In genomic region chr2:43978177-43979013, GRCm38 (mm10) we compare ENCODE assay signal across 16 mouse cellular contexts.
DNase-seq lines count a peak whose midpoint lies in the region; ATAC-seq and TF ChIP-seq lines count a peak whose summit lies in the region.
"Had no signal": no experiment of that assay in that cellular context is flagged by ENCODE, and none has a peak within 500 bp of the region (broad histone marks: within the 10 kb centered on the region; RNA-seq: fewer than 3 reads in every experiment).

No protein-coding gene starts in this region.

- H3K4me1 ChIP-seq in forebrain, embryonic 16.5 days (replicated peaks; ENCODE audit: control insufficient read depth, insufficient read depth, low read length) = peaks cover 9% of the 10 kb centered on the region
- peaks cover 16% of the 10 kb centered on the region for H3K4me1 ChIP-seq in neural tube, embryonic 13.5 days (replicated peaks)
- no peaks in the 10 kb centered on the region for H3K4me1 ChIP-seq in heart, embryonic 12.5 days (replicated peaks)
- H3K4me1 ChIP-seq: embryonic facial prominence, embryonic 13.5 days; limb, embryonic 15.5 days had no signal

- no peak for TF ChIP-seq POLR2A in brain, embryonic 14.5 days (IDR thresholded peaks at IDR 0.05; ENCODE audit: borderline replicate concordance, extremely low read depth, insufficient read depth, insufficient read length, poor library complexity, severe bottlenecking)

- no peaks in the 10 kb centered on the region for H3K9me3 ChIP-seq in forebrain, embryonic 16.5 days (ENCODE audit: control insufficient read depth, low read length)
- H3K9me3 ChIP-seq in neural tube, embryonic 13.5 days = no peaks in the 10 kb centered on the region
- no peaks in the 10 kb centered on the region for H3K9me3 ChIP-seq in heart, embryonic 12.5 days (replicated peaks)
- H3K9me3 ChIP-seq: embryonic facial prominence, embryonic 13.5 days; limb, embryonic 15.5 days had no signal

- no peak overlapping the region; the same call in 1 of the 2 replicates for H3K4me2 ChIP-seq in forebrain, embryonic 16.5 days (ENCODE audit: low read length)
- 0 out of 2 replicates have a peak overlapping the region, but pooled peaks have one; percentile 13 for H3K4me2 ChIP-seq in neural tube, embryonic 13.5 days
- H3K4me2 ChIP-seq in heart, embryonic 12.5 days = no peak overlapping the region
- H3K4me2 ChIP-seq: embryonic facial prominence, embryonic 13.5 days; limb, embryonic 15.5 days had no signal

- WGBS in forebrain, embryonic 16.5 days = 32% methylated on average over 13 of the region's 13 CpGs
- 60% methylated on average over 13 of the region's 13 CpGs for WGBS in neural tube, embryonic 13.5 days
- WGBS in heart, embryonic 12.5 days = 78% methylated on average over 13 of the region's 13 CpGs

- peak; percentile 23 to 43 for DNase-seq in layer of hippocampus, adult 8-10 months (ENCODE audit: low spot score in 2 of 2)
- no peak for DNase-seq in layer of hippocampus, postnatal 25 days (ENCODE audit: extremely low spot score in 1 of 2, low spot score in 1 of 2)
- DNase-seq in brain, embryonic 14.5 days (ENCODE audit: low read depth) = peak; percentile 90
- no peak for DNase-seq in cerebellum, adult 11-12 months
- no peak for DNase-seq in yolk sac, embryonic 10.5 days (ENCODE audit: low spot score)
- DNase-seq: cerebellum, adult 9-11 months; heart, adult 11 months; heart, postnatal 36 days; kidney, adult 2 months; lung, adult 2 months; thymus, postnatal 25 days had no signal

- no peaks in the 10 kb centered on the region for H3K36me3 ChIP-seq in forebrain, embryonic 16.5 days (ENCODE audit: control insufficient read depth, insufficient read depth)
- no peaks in the 10 kb centered on the region for H3K36me3 ChIP-seq in neural tube, embryonic 13.5 days
- no peaks in the 10 kb centered on the region for H3K36me3 ChIP-seq in heart, embryonic 12.5 days
- H3K36me3 ChIP-seq: embryonic facial prominence, embryonic 13.5 days; limb, embryonic 15.5 days had no signal

- peak overlapping the region; percentile 29; the same call in 1 of the 2 replicates for H3K9ac ChIP-seq in forebrain, embryonic 16.5 days (replicated peaks; ENCODE audit: low read depth, low read length)
- no peak overlapping the region for H3K9ac ChIP-seq in neural tube, embryonic 13.5 days
- no peak overlapping the region for H3K9ac ChIP-seq in heart, embryonic 12.5 days
- H3K9ac ChIP-seq: embryonic facial prominence, embryonic 13.5 days; limb, embryonic 15.5 days had no signal

- no peak for TF ChIP-seq CTCF in brain, embryonic 14.5 days (IDR thresholded peaks at IDR 0.05; ENCODE audit: borderline replicate concordance, extremely low read depth, insufficient read depth, insufficient read length)

- H3K27ac ChIP-seq in forebrain, embryonic 16.5 days (ENCODE audit: low read length) = peak overlapping the region; percentile 92
- H3K27ac ChIP-seq in neural tube, embryonic 13.5 days (replicated peaks) = peak overlapping the region; percentile 42
- no peak overlapping the region for H3K27ac ChIP-seq in heart, embryonic 12.5 days (ENCODE audit: poor library complexity, severe bottlenecking)
- H3K27ac ChIP-seq: embryonic facial prominence, embryonic 13.5 days; limb, embryonic 15.5 days had no signal

- no peaks in the 10 kb centered on the region for H3K27me3 ChIP-seq in forebrain, embryonic 16.5 days (replicated peaks; ENCODE audit: control insufficient read depth, insufficient read depth, low read length)
- H3K27me3 ChIP-seq in neural tube, embryonic 13.5 days = no peaks in the 10 kb centered on the region
- no peaks in the 10 kb centered on the region for H3K27me3 ChIP-seq in heart, embryonic 12.5 days (replicated peaks)
- H3K27me3 ChIP-seq: embryonic facial prominence, embryonic 13.5 days; limb, embryonic 15.5 days had no signal

- no peak overlapping the region for H3K4me3 ChIP-seq in forebrain, embryonic 16.5 days (replicated peaks; ENCODE audit: low read length)
- no peak overlapping the region for H3K4me3 ChIP-seq in neural tube, embryonic 13.5 days
- no peak overlapping the region for H3K4me3 ChIP-seq in heart, embryonic 12.5 days
- H3K4me3 ChIP-seq: embryonic facial prominence, embryonic 13.5 days; limb, embryonic 15.5 days had no signal

- peak; percentile 93 for ATAC-seq in forebrain, embryonic 16.5 days
- no peak for ATAC-seq in neural tube, embryonic 13.5 days (ENCODE audit: low read depth)
- no peak for ATAC-seq in heart, embryonic 12.5 days (ENCODE audit: insufficient number of reproducible peaks, low FRiP score)

Comparison
In these comparisons a context has a peak if more than half of its experiments do, and no peak if none do; other contexts are left out.
1. DNase-seq: peak in layer of hippocampus, adult 8-10 months (2 of 2) and brain, embryonic 14.5 days (single experiment); none in layer of hippocampus, postnatal 25 days (0 of 2), cerebellum, adult 11-12 months (single experiment) and yolk sac, embryonic 10.5 days (single experiment).